Mouse (Mus musculus): ENCODE measurements at regions not wholly inside any gene's neighbourhood (a gene's known extent, or its start where the extent isn't known, plus 50 kb on each side); places are given as distances from the start of the nearest gene placed in this dataset.
"Not testable (repeated sequence)": the region's sequence is repeated elsewhere in the genome, so short reads cannot be mapped to it uniquely, and the experiment has no call there.

DNA sequence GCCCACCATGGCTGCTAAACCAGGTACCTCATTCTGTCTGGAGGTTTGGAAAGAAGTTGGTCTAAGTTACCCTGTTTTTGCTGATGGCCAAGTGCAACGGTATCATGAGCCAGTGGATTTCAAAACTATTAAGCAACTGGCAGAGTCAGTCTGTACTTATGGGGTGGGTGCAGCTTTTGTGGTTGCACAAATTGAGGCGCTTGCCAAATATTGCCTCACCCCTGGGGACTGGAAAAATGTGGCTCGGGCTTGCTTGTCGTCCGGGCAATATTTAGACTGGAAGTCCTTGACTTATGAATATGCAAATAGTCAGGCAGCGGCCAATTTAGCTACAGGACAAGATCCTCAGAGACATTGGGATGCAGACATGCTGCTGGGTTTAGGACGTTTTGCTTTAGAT is 110.2 kb downstream of the Olfr164 start:
- DNase-seq = peak; percentile 40

DNA sequence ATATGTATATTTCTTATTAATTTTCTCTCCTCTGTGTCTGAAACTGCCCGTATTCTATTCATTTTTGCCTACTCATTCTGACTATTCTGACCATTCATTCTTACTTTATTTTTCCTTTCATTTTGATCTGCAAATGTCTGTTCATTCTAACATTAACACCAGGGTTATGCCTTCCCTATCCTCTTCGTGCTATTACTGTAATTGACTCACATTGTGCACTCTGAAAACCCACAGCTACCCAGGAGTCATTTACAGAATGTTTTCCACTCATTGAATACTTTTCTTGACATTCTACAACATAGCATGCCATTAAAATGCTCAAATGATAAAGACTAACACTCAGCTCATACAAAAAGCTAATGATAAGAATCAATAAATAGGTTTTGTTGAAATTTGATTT is 112.9 kb downstream of the Olfr164 start:
- no peak for DNase-seq

DNA sequence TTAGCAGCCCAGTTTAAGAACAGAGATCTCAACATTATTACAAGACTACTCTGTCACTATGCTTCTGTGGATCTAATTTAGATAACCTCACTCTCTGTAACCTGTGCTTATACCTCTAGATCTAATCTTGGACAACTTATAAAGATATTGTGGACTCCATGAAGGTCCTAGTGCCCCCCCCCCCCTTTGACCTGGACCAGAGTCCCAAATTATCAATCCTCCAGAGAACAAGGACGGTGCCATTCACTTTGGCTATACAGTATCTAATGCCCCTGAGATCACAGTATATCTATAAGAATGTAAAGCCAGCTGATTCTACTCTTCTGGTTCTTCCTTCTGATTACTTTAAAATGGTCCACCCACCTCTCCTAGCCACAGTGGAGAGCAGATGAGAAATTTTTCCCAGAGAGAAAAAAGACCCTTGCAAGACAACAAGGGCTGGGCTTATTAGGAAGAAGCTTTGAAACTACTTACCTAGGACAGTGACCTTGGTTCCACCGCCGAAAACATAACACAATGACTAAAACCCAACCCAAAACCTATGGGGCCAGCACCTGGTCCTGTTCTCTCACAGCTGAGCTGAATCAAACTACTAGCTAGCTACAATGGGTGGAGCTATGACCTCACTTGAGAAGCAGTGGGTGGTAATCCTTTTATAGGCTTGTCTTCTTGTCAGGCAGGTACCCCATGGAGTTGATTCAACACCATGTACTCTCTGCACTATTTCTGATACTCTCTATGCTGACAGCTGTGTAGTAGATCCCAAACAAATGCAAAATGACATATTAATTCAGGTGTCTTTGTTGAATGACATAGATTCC is 113.9 kb downstream of the Olfr164 start:
- DNase-seq = no peak

DNA sequence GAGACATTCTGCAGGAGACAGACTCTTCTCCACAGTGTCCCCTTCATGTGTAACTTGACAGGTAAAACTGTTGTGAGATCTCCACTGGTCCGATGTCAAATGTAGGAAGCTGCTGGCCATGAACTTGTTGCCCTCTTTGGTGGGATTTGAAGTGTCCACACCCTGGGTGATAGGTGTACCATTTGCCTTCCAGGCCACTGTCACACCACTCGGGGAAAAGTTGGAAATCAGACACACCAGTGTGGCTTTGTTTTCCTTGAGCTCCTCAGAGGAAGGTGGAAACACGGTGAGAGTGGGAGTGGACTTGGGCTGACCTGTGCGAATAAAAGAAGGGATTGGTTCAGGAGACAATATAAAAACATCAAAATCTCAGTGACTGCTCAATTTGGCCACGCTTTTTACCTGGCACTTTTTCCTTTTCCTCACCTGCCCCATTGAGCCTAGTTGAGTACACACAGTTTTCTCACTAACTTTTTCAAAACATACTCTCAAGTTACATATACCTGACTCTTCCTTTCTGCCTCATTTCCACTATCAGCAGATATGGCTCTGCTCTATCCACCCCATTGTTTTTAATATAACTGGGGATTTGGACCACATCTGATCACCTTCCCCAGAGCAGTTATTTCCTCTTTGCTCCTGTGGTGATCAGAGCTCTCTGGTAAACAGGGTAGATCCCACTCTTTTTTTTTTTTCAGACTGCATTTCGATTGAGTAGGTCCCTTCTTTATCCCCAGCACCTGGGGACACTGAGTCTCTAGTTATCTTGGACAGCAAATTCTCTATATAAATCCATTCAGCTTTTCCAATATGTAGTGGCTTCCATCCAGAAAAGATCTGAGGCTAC is 115.1 kb downstream of the Olfr164 start:
- DNase-seq = no peak

DNA sequence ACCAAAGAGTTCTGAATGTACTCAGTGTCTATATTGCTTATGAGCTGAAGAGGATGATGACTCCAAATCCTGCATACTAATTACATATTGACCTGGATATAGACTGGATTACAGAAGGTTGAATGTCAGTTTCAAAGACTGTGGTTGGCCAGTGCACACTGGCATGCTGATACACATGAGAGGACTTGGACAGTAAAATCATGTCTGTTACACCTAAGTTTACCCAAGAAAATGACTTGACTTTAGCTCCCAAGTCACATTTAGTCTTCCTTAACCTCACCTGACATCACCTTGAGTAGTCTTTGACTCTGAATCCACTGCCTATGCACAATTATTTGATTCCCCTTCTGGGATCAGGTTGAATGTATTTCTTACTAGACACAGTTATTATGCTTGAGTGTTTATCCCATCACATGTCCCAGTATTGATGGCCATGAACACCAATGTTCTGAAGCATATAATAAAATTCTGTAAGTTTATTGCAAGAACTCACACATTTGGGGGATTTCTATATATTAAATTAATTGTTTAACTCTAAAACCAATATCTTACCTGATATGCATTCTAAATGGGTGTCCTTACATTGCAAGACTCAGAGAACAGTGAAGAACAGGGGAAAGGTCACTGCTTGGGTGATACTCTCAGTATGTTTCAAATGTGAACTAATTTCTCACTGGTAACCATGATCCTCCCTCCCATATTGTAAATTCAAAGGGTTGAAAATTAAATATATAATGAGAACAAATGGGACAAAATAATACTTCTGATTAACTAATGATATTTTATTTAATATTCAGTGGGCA is 116.0 kb downstream of the Olfr164 start:
- no peak for DNase-seq

DNA sequence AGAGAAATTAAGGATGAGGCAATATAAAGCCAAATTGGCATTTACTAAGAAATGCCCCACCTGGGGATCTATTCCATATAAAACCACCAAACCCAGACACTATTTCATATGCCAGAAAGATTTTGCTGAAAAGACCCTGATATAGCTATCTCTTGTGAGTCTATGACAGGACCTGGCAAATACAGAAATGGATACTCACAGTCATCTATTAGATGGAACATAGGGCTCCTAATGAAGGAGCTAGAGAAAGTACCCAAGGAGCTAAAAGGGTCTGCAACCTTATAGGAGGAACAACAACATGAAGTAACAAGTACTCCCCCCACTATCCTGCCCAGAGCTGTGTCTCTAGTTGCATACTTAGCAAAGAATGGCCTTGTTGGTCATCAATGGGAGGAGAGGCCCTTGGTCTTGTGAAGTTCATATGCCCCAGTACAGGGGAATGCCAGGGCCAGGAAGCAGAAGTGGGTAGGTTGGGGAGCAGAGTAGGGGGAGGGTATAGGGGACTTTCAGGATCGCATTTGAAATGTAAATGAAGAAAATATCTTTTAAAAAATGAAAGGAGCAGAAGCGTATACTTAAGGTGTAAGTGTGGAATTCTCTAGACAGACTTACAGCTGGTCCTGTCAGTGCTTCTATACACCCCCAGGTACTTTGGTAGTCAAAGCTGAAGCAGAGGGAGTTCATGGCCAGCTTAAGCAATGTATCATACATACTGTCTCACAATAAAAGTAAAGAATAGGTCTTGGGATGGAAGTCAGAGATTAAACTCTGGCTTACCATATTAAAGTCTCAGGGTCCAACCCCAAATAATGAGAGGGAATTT is 128.2 kb downstream of the Olfr164 start:
- DNase-seq = no peak

DNA sequence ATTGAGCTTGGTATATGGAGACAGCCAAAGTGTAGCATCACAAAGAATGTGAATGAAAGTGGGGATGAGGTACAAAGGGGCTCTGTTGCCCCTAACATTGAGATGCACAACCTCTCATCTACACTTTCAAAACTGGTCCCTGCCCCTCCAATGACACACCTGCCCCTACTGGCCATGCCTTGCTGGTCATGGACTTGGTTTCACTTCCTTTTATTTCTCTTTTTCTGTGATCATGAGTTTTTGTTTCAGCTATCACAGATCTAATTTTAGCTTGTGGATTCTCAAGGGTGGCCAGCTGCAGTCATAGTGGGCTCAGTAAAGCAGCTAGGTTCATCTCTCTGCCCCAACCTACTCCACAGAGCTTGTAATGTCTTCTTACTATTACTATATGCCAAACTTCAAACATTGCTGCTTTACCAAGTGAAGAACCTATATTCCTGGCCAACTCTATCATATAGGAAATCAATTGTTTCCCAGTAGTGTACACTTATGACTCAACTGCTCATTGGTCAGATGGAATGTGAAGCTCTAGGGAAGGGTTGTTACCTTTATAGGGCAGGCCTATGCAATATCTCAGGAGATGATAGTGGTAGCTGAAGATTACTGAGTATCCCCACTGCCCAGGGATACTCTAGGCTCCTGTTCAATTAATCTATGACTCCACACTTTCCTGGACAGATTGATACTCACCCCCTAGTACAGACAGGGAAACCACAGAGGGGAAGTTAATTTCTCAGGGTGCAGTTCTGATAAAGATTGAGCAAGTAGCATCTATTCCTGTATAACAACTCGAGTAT is 134.5 kb downstream of the Olfr164 start:
- no peak for DNase-seq

DNA sequence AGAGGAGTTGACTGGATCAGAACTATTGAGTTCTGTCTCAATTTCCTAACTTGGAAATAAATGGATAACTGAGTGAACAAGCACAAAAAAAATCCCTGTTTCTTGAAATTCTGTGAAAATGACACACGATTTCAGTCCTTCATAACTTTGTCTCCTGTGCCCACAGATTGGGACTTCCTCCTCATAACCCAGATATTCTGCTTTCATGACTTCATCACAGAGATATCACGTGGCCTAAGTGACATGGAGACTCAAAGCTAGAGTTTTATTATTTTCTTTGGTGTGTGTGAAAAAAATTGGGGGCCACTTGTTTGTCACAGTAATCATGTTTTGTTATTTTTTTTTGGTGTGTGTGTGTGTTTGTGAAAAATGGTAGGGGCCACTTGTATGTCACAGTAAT is 160.8 kb downstream of the Olfr164 start:
- no peak for DNase-seq

DNA sequence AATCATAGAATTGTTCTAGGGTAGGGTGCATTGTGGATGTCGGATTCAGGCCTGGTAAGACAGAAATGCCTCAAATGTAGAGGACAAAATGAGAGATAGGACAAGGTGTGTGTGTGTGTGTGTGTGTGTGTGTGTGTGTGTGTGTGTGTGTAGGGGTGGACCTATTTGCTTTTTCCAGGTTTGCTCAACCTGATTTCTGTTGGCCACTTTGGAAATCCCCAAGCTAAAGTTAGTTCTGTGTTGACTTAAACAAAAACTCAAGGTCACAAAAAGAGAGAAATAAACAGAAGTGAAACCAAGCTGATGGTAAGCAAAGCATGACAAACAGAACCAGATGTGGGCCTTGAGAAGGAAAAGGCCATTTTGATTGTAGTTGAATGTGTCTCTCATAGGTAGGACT is 161.4 kb downstream of the Olfr164 start:
- not testable (repeated sequence) for DNase-seq

DNA sequence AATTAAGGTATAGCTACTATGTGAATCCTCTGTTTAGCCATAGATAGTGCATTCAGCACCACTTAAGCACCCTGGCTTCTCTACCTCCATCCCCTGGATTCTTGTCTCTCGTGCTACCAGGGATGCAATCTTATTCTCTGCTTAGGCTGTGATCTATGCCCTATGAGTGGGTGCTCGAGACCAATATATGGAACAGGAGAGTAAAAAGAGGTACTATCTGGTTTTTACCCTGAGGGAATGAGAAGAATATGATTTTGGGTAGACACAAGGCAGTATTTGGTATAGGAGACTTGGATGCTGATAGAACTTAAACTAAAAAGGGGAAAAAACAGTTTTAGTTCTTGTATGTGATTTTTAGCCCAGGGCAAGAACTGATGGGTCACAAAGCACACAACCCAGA is 162.8 kb downstream of the Olfr164 start:
- DNase-seq = no peak

DNA sequence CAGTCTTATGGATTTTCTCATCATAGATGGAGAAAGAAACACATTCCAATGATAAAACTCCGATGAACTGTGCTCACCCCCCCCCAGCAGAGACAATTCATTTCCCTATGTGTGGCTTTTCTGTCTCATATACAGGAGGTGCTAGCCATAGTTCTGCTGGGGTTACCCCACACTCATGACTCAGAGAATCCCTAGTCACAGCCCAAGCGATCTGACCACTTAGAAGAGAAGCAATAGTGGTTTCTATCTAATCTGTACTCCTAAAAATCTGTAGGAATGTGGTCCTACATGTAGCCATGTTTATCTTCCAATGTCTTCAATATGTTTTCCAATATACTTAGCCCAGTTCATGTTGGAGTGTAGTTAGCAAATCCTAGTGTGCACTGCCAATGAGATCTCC is 163.3 kb downstream of the Olfr164 start:
- no peak for DNase-seq

DNA sequence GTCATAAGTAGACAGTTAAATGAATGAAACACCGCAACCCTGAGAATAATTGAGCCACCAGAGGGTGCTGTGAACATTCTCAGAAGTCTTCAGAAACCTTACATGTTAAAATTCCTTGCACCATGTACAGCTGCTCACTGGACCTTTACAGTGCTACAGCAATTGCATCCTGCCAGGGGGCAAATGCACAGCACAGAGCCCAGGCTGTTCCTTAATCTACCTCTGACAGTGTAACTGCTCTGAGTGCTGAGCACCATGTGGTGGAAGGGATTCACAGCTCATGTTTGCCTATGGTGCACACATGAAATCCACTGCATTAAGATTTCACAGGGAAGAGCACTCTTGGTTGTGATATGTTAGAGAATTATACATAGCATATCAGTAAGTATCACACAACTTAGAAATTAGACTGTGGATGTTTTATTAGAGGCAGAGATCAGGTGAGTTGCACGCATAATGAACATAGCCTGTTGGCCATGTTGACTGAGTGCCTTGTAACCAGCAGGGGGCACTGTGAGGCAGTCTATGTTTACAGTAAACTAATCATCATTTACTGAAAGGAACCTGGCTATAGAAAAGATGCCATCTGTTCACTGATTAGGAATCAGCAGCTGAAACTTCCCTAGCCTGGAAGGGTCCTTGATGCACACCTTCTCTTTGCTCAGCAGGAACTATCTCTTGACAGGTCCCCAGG is 167.4 kb downstream of the Olfr164 start:
- peak; percentile 40 for DNase-seq
